Mouse (Mus musculus) neural tube, embryonic 11.5 days (tissue): ENCODE measurements around the gene Zzef1. TPM values are rescaled to one million over a fixed set of nuclear protein-coding genes. Genes with fewer than 3 reads are reported as not detected.

ENCODE experiments used
- ATAC-seq: fragments of 200-750 bp; cut with Nextera tagmentation; 2 replicates; pipeline ENCODE4 v1.8.0; 2017; ENCODE audit warnings: moderate number of reproducible peaks, mild to moderate bottlenecking, moderate TSS enrichment, moderate library complexity; ENCODE audit not compliant: insufficient read depth, low FRiP score, low TSS enrichment
- DNase-seq: peaks from one replicate; pipeline ENCODE4 v3.0.0-alpha.2; 2015; ENCODE audit warnings: low spot score
- H3K27ac ChIP-seq: fragments of 300-500 bp; sonication (generic); 2 replicates; pipeline ENCODE4 v1.5.1; 2014; ENCODE audit warnings: low read depth, mild to moderate bottlenecking, low read length
- H3K27me3 ChIP-seq: fragments of 300-500 bp; sonication (generic); 2 replicates; pipeline ENCODE4 v1.6.1; 2014; ENCODE audit warnings: mild to moderate bottlenecking, low read length, mixed read lengths; ENCODE audit not compliant: control insufficient read depth, insufficient read depth
- H3K36me3 ChIP-seq: fragments of 300-500 bp; sonication (generic); 2 replicates; pipeline ENCODE4 v1.6.1; 2014; ENCODE audit warnings: mild to moderate bottlenecking, low read length, moderate library complexity, mixed read lengths; ENCODE audit not compliant: control insufficient read depth, insufficient read depth
- H3K4me1 ChIP-seq: fragments of 300-500 bp; sonication (generic); 2 replicates; pipeline ENCODE4 v1.6.1; 2014; ENCODE audit warnings: low read length, mixed read lengths; ENCODE audit not compliant: control insufficient read depth, insufficient read depth
- H3K4me2 ChIP-seq: fragments of 300-500 bp; sonication (generic); 2 replicates; pipeline ENCODE4 v1.6.1; 2014; ENCODE audit warnings: low read depth, mild to moderate bottlenecking, moderate library complexity
- H3K4me3 ChIP-seq: fragments of 300-500 bp; sonication (generic); 2 replicates; pipeline ENCODE4 v1.5.1; 2014; ENCODE audit warnings: low read depth, low read length
- H3K9ac ChIP-seq: fragments of 300-500 bp; sonication (generic); 2 replicates; pipeline ENCODE4 v1.6.1; 2014; ENCODE audit warnings: mild to moderate bottlenecking, low read length
- H3K9me3 ChIP-seq: fragments of 300-500 bp; sonication (generic); 2 replicates; pipeline ENCODE4 v1.6.1; 2016; ENCODE audit warnings: low read length; ENCODE audit not compliant: control insufficient read depth
- WGBS: fragments of 180-500 bp; shearing (Covaris S2); extraction: QIAGEN DNeasy Blood & Tissue Kit; methylation state at CpG from one replicate; pipeline ENCODE4 v1.1.7; 2014; 5-methylcytosine and 5-hydroxymethylcytosine counted together
- microRNA-seq: library from miRNA; unstranded; fragments of <30 nt; microRNA quantifications from one replicate; pipeline ENCODE4, GENCODE M21; 2016
- polyA plus RNA-seq: library from polyadenylated mRNA; unstranded; fragments of >200 nt; fragmentation: Nextera tagmentation; extraction: Ambion mirVana; gene quantifications from 2 replicates; pipeline ENCODE4 v1.2.1, GENCODE M21; 2014

The Zzef1 gene
- polyA plus RNA-seq, 1 experiment from 2014 or later: 10.6 TPM

DNA sequence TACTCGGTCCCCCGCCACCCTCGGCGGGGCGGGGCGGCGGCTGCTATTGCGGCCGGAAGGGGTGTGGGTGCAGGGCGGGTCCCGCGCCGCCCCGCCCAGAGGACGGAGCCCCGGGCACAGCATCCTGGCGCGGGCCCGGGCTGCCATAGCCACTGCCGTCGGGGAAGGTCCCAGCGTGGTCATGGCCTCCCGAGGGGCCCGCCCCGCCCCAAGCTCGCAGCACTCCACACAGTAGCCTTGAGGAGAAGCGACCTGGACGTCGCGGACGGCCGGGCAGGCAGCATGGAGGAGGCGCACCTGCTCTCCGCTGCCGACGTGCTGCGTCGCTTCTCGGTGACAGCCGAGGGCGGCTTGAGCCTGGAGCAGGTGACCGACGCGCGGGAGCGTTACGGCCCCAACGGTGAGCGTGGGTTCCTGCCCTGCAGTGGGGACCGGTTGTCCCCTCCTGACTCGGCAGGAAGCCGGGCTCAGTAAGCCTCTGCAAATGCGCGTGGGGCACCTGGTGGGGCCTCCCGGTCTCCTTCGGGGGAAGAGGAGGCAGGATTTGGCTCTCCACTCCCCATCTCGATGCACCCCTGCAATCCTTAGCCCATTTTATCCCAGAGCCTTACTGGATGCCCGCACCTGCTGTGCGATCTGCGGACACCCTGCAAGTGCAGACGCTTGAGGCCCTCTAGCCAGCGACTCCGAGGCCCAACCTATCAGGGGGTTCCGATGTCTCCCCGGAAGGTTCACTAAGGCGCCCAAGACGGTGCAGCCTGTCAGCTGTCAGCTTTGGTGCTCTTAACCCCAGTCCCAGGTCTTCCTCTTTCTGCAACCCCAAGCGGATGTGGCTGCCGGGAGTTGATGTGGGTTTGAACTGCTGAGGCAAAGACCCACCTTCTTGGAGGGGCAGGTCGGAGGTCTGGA lies 165.3 kb downstream of the Zzef1 start, which contains the start of gene Atp2a3:
Atp2a3 (plus strand) TSS at position 98 of the 909 bp plus-strand sequence.
- DNase-seq (no peak), ATAC-seq (no peak)
- H3K27me3 ChIP-seq: peaks cover 36% of the 10 kb centered on the region
- H3K4me2 ChIP-seq: peak within 1 kb of the TSS; percentile 31
- H3K27ac ChIP-seq: no peak within 1 kb of the TSS
- H3K9me3 ChIP-seq: no peaks in the 10 kb centered on the region
- 5% methylated on average over 60 of the region's 70 CpGs for WGBS
- no peaks in the 10 kb centered on the region for H3K36me3 ChIP-seq
- H3K4me1 ChIP-seq: peaks cover 3% of the 10 kb centered on the region; the same call in 1 of the 2 replicates
- no peak within 1 kb of the TSS for H3K9ac ChIP-seq
- H3K4me3 ChIP-seq: peak within 1 kb of the TSS; percentile 25

DNA sequence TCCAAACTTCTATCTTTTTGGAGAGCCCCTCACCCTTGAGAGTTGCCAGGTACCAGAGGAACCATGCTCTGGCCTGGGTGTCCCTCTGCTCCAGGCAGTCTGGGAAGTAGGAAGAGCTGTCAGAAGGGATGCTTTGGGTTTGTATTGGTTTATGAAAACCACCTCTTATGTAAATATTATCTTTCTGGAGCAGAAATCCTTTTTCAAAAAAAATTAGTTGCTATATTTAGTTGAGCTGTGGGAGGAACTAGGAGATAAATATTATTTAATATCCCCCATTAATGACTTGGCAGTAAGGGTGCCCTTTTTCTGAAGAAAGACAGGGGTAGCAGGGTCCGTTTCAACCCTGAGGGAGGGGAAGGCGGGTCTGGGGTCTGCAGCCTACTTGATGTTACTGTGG lies 166.4 kb downstream of the Zzef1 start:
- Histone ChIP-seq H3K4me1 (peaks cover 3% of the 10 kb centered on the region; the same call in 1 of the 2 replicates), H3K9me3 (no peaks in the 10 kb centered on the region), H3K9ac (no peak overlapping the region), H3K27ac (no peak overlapping the region), H3K36me3 (no peaks in the 10 kb centered on the region), H3K27me3 (peaks cover 36% of the 10 kb centered on the region), H3K4me2 (no peak overlapping the region), H3K4me3 (no peak overlapping the region)
- ATAC-seq (no peak), DNase-seq (no peak)
- WGBS: 82% methylated on average over 2 of the region's 2 CpGs

DNA sequence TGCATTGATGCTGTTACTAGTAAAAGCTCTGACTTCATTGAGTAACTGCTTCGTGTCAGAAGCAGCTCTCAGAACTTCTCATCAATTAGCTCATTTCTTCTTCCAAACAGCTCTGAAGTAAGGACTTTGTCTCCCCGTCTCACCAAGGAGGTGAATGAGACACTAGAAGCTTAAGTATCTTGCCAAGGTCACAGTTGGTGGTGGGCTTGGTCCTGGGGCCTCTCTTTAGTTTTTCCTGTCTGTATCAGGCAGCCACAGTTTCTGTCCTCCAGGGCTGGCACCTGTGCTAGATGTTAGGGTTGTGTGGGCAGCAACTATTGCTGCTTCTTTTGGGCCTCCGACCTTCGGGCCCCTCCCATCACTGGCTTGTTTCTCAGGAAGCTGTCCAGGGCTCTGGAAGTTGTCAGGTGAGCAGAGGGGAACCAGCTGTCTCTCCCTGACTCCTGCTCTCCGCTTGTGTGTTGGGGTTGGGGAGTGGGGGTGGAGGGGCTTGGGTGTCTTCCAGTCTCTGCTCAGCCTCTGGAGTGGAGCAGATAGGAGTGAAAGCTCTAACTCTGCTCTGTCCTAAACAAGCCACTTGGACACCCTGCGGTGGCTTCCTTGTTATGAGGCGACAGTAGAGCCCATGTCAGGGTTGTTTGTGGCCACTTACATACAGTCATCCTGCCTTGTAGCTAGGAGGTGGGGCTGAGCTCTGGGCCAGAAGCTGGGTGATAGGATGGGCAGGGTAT lies 167.2 kb downstream of the Zzef1 start:
- H3K27me3 ChIP-seq: peaks cover 36% of the 10 kb centered on the region

DNA sequence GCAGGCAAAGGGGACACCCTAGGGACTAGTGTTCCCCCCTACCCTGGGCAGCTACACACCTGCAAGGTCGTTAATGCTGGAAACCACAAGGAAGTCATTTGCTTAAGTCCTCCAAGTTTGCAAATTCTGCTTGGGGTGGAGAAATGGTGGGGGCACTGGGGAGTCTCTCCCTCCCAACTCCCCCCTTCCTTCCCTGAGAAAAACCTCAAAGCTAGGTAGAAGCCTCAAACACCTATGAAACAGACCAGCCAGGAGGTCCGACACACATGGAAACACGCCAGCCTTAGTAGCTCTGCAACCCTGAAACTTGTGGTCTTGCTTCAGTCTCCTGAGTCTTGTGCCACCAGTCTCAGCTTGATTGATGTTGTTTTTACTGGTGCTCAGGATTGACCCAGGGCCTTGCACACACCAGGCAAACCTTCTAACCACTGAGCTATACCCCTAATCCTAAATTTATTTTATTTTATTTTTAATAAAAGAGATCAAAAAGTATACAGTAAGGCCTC lies 167.8 kb downstream of the Zzef1 start:
- no peaks in the 10 kb centered on the region for H3K36me3 ChIP-seq
- WGBS: 63% methylated on average over 3 of the region's 3 CpGs

More for the DNA sequence above, 167.2 kb downstream of the Zzef1 start:
- DNase-seq (no peak), ATAC-seq (no peak)
- Histone ChIP-seq H3K36me3 (no peaks in the 10 kb centered on the region), H3K27ac (no peak overlapping the region), H3K4me2 (no peak overlapping the region), H3K9ac (no peak overlapping the region), H3K4me1 (peaks cover 3% of the 10 kb centered on the region; the same call in 1 of the 2 replicates), H3K9me3 (no peaks in the 10 kb centered on the region), H3K4me3 (no peak overlapping the region)
- WGBS: 48% methylated on average over 7 of the region's 7 CpGs

DNA sequence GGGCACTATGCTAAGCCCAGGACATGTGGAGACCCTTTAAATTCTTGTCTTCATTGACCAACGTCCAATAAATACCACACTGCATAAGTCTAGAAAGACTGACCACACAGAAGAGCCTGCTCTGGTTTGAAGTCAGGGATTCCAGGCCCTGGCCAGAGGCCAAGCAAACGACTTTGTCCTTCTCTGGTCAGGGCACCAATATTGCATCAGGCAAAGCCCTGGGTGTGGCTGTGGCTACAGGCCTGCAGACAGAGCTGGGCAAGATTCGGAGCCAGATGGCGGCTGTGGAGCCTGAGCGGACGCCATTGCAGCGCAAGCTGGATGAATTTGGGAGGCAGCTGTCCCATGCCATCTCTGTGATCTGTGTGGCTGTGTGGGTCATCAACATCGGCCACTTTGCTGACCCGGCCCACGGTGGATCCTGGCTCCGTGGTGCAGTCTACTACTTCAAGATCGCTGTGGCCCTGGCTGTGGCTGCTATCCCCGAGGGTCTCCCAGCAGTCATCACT lies 179.0 kb downstream of the Zzef1 start:
- Histone ChIP-seq H3K4me2 (no peak overlapping the region), H3K9me3 (no peaks in the 10 kb centered on the region), H3K9ac (no peak overlapping the region), H3K4me3 (no peak overlapping the region), H3K4me1 (no peaks in the 10 kb centered on the region), H3K36me3 (no peaks in the 10 kb centered on the region), H3K27me3 (no peaks in the 10 kb centered on the region), H3K27ac (no peak overlapping the region)
- no peak for ATAC-seq
- 82% methylated on average over 13 of the region's 13 CpGs for WGBS
- DNase-seq: no peak

More for the DNA sequence above, 167.8 kb downstream of the Zzef1 start:
- no peak overlapping the region for H3K4me2 ChIP-seq
- peaks cover 3% of the 10 kb centered on the region; the same call in 1 of the 2 replicates for H3K4me1 ChIP-seq
- no peak overlapping the region for H3K27ac ChIP-seq
- H3K4me3 ChIP-seq: no peak overlapping the region
- H3K9me3 ChIP-seq: no peaks in the 10 kb centered on the region
- peaks cover 36% of the 10 kb centered on the region for H3K27me3 ChIP-seq
- H3K9ac ChIP-seq: no peak overlapping the region
- ATAC-seq (no peak), DNase-seq (no peak)

Small RNAs within 50 kb of the gene (microRNA-seq; reads per million reads assigned to microRNA genes)
- not detected for gene Gm44467

Other genes starting within 250 kb of the Zzef1 start
- 0.25 TPM in 1 of 2 replicates, not detected in the other for gene Spns3, start 245.7 kb upstream of the Zzef1 start, polyA plus RNA-seq
- gene Ube2g1, start 188.9 kb upstream of the Zzef1 start, polyA plus RNA-seq: 119 and 120 TPM in 2 replicates
- 30.2 and 30.9 TPM in 2 replicates for gene Ankfy1, start 106.2 kb upstream of the Zzef1 start, polyA plus RNA-seq
- gene Cyb5d2, start 84 bp upstream of the Zzef1 start, polyA plus RNA-seq: 2.8 and 3.4 TPM in 2 replicates
- gene Atp2a3, start 164.9 kb downstream of the Zzef1 start, polyA plus RNA-seq: 1.9 and 2.2 TPM in 2 replicates
- 2.4 and 2.5 TPM in 2 replicates for gene P2rx1, start 202.9 kb downstream of the Zzef1 start, polyA plus RNA-seq
- gene Camkk1, start 222.8 kb downstream of the Zzef1 start, polyA plus RNA-seq: 5.7 and 6.5 TPM in 2 replicates